Mouse (Mus musculus) hindbrain, postnatal 0 days (tissue): ENCODE results near the gene Vnn3. TPM values are rescaled to one million over a fixed set of nuclear protein-coding genes. Genes with fewer than 3 reads are reported as not detected.
A peak's percentile ranks its signal among the peaks of the same experiment; 100 is the strongest.

Experiments used
- ATAC-seq: fragments of 200-750 bp; cut with Nextera tagmentation; 2 replicates; pipeline ENCODE4 v1.8.0; 2017; ENCODE audit warnings: mild to moderate bottlenecking, moderate TSS enrichment, moderate library complexity
- DNase-seq: peaks from one replicate; pipeline ENCODE4 v3.0.0-alpha.2; 2015; ENCODE audit warnings: low spot score
- H3K27ac ChIP-seq: fragments of 300-500 bp; sonication (generic); 2 replicates; pipeline ENCODE4 v1.5.1; 2014; ENCODE audit warnings: mild to moderate bottlenecking
- H3K27me3 ChIP-seq: fragments of 300-500 bp; sonication (generic); 2 replicates; pipeline ENCODE4 v1.6.1; 2014; ENCODE audit warnings: low read length, mixed read lengths; ENCODE audit not compliant: insufficient read depth
- H3K36me3 ChIP-seq: fragments of 300-500 bp; sonication (generic); 2 replicates; pipeline ENCODE4 v1.6.1; 2014; ENCODE audit warnings: low read length, mixed read lengths; ENCODE audit not compliant: insufficient read depth
- H3K4me1 ChIP-seq: fragments of 300-500 bp; sonication (generic); 2 replicates; pipeline ENCODE4 v1.6.1; 2014; ENCODE audit warnings: antibody characterized with exemption, low read length, mixed read lengths; ENCODE audit not compliant: insufficient read depth
- H3K4me2 ChIP-seq: fragments of 300-500 bp; sonication (generic); 2 replicates; pipeline ENCODE4 v1.6.1; 2014; ENCODE audit warnings: low read depth, mild to moderate bottlenecking, low read length, moderate library complexity, mixed read lengths
- H3K4me3 ChIP-seq: fragments of 300-500 bp; sonication (generic); 2 replicates; pipeline ENCODE4 v1.5.1; 2014; ENCODE audit warnings: low read length
- H3K9ac ChIP-seq: fragments of 300-500 bp; sonication (generic); replicated peaks from 2 replicates; pipeline ENCODE4 v1.6.1; 2014; ENCODE audit warnings: mild to moderate bottlenecking, low read length, moderate library complexity, mixed read lengths
- H3K9me3 ChIP-seq: fragments of 300-500 bp; sonication (generic); 2 replicates; pipeline ENCODE4 v1.6.1; 2016; ENCODE audit warnings: low read length, mixed read lengths
- CTCF ChIP-seq: IDR thresholded peaks from 2 replicates; pipeline ENCODE4 v1.5.1; 2016; ENCODE audit warnings: antibody characterized with exemption, control low read depth, low read depth
- WGBS: fragments of 180-500 bp; shearing (Covaris S2); extraction: QIAGEN DNeasy Blood & Tissue Kit; methylation state at CpG from one replicate; pipeline ENCODE4 v1.1.7; 2014; 5-methylcytosine and 5-hydroxymethylcytosine counted together
- polyA plus RNA-seq: library from polyadenylated mRNA; unstranded; fragments of >200 nt; fragmentation: Nextera tagmentation; extraction: Ambion mirVana; gene quantifications from 2 replicates; pipeline ENCODE4 v1.2.1, GENCODE M21; 2015
- total RNA-seq: library from RNA; depleted of rRNA; stranded (reverse); fragments of >200 nt; gene quantifications from 2 replicates; pipeline ENCODE4 v1.2.3, GENCODE M21; 2014

Gene Vnn3
- total and polyA plus RNA-seq, 2 experiments from 2014 or later = 0.10 to 0.16 TPM

DNA sequence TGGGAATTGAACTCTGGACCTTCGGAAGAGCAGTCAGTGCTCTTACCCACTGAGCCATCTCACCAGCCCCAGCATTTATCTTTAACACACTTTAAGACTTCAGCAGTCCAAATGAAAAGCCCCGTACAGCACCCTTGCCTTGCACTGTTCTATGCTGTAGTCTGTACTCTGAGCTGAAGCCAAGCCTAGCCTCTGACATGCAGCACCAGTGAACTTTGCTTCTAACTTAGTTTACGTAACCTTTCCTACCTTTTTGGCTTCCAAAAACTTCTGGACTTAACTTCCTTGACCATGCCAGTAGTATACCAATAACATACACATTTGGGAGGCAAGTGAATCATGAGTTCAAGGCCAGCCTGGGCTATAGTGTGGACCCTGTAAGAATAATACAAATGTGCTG lies 12.4 kb upstream of the Vnn3 start:
- no peaks in the 10 kb centered on the region for H3K9me3 ChIP-seq
- H3K4me2 ChIP-seq = no peak overlapping the region
- no peaks in the 10 kb centered on the region for H3K36me3 ChIP-seq
- 92% methylated on average over 3 of the region's 3 CpGs for whole genome bisulfite sequencing
- H3K27ac ChIP-seq = no peak overlapping the region
- H3K4me3 ChIP-seq = no peak overlapping the region
- TF ChIP-seq CTCF = no peak
- no peak for ATAC-seq
- no peaks in the 10 kb centered on the region for H3K4me1 ChIP-seq
- H3K27me3 ChIP-seq = no peaks in the 10 kb centered on the region
- no peak for DNase-seq
- no peak overlapping the region for H3K9ac ChIP-seq

DNA sequence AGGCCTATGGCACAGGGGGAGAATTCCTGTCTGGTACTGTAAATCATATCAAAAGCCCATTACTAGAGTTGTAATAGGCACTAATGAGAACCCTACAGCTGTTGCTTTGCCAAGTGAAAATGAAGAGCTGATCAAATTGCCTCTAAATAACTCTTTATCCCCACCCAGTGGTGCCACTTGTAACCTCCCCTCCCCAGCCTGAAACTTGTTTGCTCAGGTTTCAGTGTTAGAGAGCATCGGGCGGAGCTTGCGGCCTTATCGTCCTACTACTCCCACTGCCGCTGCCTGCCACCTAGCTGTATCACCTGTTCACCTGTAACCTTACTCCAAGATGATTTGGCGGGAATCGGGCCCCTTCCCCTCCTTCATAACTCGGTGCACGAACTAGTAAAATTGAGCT lies 11.9 kb upstream of the Vnn3 start:
- no peak for TF ChIP-seq CTCF
- Histone ChIP-seq H3K4me3 (no peak overlapping the region), H3K27ac (no peak overlapping the region), H3K27me3 (no peaks in the 10 kb centered on the region), H3K4me2 (no peak overlapping the region), H3K9ac (no peak overlapping the region), H3K4me1 (no peaks in the 10 kb centered on the region), H3K36me3 (no peaks in the 10 kb centered on the region), H3K9me3 (no peaks in the 10 kb centered on the region)
- DNase-seq = no peak
- ATAC-seq = no peak
- 66% methylated on average over 9 of the region's 9 CpGs for WGBS

DNA sequence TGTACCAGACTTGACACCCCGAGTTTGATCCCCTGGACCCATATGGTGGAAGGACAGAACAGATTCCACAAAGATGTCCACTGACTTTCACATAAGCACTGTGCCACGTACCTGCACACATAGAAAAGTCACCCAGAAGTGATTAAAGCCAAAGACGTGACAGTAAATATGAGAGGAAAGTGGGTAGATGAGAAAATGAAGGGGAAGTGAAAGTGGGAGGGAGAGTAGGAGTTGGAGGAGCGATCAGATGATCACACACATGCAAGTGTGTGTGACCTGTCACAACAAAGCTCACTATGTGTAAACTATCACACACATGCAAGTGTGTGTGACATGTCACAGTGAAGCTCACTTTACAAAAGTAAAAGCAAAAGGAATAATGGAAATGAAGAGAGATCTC lies 10.8 kb upstream of the Vnn3 start:
- Histone ChIP-seq H3K4me2 (no peak overlapping the region), H3K4me3 (no peak overlapping the region), H3K27me3 (no peaks in the 10 kb centered on the region), H3K36me3 (no peaks in the 10 kb centered on the region), H3K9me3 (no peaks in the 10 kb centered on the region), H3K27ac (no peak overlapping the region), H3K9ac (no peak overlapping the region), H3K4me1 (no peaks in the 10 kb centered on the region)
- DNase-seq = no peak
- ATAC-seq = no peak
- 78% methylated on average over 4 of the region's 4 CpGs for WGBS
- TF ChIP-seq CTCF = no peak

DNA sequence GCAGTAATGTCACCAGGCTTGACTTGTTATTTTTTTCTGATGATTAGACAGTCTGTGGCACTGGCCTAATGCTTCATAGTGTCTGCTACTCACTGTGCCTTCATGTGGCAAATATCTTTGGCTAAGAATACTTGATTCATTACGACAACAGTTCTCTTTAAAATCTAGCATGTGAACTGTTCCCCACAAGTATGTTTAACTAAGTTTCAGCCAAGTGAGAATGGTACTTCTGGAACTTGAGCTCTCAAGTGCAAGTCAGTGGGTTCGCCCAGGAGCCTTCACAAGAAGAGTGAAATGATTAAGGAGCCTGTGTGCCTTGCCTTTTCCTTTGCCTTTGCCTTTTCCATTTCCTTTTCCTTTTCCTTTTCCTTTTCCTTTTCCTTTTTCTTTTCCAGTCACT lies 834 bp downstream of the Vnn3 start:
- H3K4me1 ChIP-seq = no peaks in the 10 kb centered on the region
- no peak for TF ChIP-seq CTCF
- 86% methylated on average over 2 of the region's 2 CpGs for WGBS
- H3K36me3 ChIP-seq = no peaks in the 10 kb centered on the region
- no peaks in the 10 kb centered on the region for H3K9me3 ChIP-seq
- no peak overlapping the region for H3K4me3 ChIP-seq
- H3K4me2 ChIP-seq = no peak overlapping the region
- H3K27ac ChIP-seq = no peak overlapping the region
- H3K27me3 ChIP-seq = no peaks in the 10 kb centered on the region
- no peak overlapping the region for H3K9ac ChIP-seq
- ATAC-seq (no peak), DNase-seq (no peak)

DNA sequence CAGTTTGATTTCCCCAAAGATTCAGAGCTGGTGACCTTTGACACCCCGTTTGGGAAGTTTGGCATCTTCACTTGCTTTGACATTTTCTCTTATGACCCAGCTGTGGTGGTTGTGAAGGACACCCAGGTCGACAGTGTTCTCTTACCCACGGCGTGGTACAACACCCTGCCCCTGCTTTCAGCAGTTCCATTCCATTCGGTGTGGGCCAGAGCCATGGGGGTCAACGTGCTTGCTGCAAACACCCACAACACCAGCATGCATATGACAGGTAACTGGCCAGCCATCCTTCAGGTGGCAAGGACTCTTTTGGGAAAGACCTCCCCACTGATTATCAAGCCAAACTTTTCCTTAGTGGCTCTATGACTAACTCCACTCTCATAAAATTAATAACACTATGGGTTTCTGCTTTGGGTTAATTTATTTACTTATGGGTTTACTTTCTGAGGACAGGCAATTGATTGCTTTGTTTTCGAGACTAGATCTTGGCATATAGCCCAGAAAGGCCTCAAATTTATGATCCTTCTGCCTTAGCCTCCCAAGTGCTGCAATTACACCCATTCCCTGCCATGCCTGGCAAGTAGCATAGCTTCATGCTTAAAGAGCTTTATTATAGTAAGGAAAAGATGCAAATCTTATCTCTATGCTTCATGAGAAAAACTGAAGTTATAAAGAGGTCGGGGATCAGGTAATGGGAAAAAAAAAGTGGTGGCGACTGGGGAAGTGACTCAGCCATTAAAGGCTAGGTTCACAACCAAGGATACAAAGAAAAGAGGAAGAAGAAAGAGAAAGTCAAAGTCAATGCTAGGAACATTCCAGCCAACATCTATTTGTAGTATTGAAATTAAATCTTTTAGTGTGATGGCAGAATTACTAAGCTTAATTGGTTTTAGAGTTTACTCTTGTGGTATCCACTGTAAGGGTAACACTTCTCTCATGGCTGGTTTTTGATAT lies 13.4 kb downstream of the Vnn3 start:
- DNase-seq (peak; percentile 4), ATAC-seq (no peak)
- Histone ChIP-seq H3K9me3 (no peaks in the 10 kb centered on the region), H3K9ac (no peak overlapping the region), H3K36me3 (no peaks in the 10 kb centered on the region), H3K4me2 (no peak overlapping the region), H3K27me3 (no peaks in the 10 kb centered on the region), H3K4me3 (no peak overlapping the region), H3K27ac (no peak overlapping the region), H3K4me1 (no peaks in the 10 kb centered on the region)
- WGBS = 77% methylated on average over 9 of the region's 9 CpGs
- TF ChIP-seq CTCF = no peak

DNA sequence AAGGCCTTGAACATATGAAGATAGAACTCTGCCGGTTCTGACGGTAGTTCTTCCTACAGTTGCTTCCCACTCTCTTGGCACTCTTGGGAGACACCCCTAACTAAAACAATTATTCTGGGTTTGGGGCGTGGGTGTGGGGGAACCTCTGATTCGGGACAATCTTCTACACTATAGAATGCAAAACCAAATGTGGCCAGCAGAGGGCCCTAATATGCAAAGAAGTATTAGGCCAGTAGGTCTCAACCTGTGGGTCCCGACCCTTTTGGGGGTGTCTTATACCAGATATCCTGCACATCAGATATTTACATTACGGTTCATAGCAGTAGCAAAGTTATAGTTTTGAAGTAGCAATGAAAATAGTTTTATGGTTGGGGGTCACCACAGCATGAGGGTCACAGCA lies 29.4 kb downstream of the Vnn3 start:
- Histone ChIP-seq H3K27me3 (no peaks in the 10 kb centered on the region), H3K9me3 (no peaks in the 10 kb centered on the region), H3K9ac (no peak overlapping the region), H3K4me1 (no peaks in the 10 kb centered on the region), H3K36me3 (no peaks in the 10 kb centered on the region), H3K27ac (no peak overlapping the region), H3K4me2 (no peak overlapping the region), H3K4me3 (no peak overlapping the region)
- WGBS = 92% methylated on average over 6 of the region's 6 CpGs
- DNase-seq = no peak
- no peak for ATAC-seq
- TF ChIP-seq CTCF = peak; percentile 37

DNA sequence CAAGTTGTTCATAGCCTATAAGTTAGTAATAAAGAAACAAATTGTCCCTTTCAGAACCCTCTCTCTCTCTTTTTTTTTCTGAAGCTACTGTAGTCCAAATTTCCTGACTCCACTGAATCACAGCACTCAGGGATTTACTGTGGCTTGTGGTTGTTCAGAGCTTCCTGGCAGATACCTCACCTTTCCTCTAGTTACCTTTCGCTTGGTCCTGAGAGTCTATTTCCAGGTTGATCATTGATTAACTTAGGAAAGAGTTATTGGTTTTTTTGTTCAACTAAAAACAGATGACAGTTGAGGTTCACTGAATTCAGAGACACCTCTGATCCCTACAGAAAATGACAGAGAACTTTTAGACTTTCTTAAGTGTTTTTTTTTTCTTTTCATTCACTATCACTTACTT lies 33.6 kb downstream of the Vnn3 start:
- Histone ChIP-seq H3K9me3 (no peaks in the 10 kb centered on the region), H3K27me3 (no peaks in the 10 kb centered on the region), H3K4me2 (no peak overlapping the region), H3K27ac (no peak overlapping the region), H3K4me1 (no peaks in the 10 kb centered on the region), H3K36me3 (no peaks in the 10 kb centered on the region), H3K4me3 (no peak overlapping the region), H3K9ac (no peak overlapping the region)
- DNase-seq (no peak), ATAC-seq (no peak)
- 97% methylated on average over 1 of the region's 1 CpGs for WGBS
- no peak for TF ChIP-seq CTCF
